Mouse (Mus musculus) midbrain, postnatal 0 days (tissue): ENCODE measurements around the gene Ehmt2. TPM values are rescaled to one million over a fixed set of nuclear protein-coding genes. Genes with fewer than 3 reads are reported as not detected.

ENCODE experiments used
- ATAC-seq: fragments of 200-750 bp; cut with Nextera tagmentation; 2 replicates; pipeline ENCODE4 v1.8.0; 2017; ENCODE audit warnings: moderate number of reproducible peaks, mild to moderate bottlenecking, moderate TSS enrichment, moderate library complexity; ENCODE audit not compliant: low FRiP score
- DNase-seq: peaks from one replicate; pipeline ENCODE4 v3.0.0-alpha.2; 2015; ENCODE audit warnings: low spot score
- H3K27ac ChIP-seq: fragments of 300-500 bp; sonication (generic); 2 replicates; pipeline ENCODE4 v1.5.1; 2014; ENCODE audit warnings: low read depth, mild to moderate bottlenecking, low read length, mixed read lengths
- H3K27me3 ChIP-seq: fragments of 300-500 bp; sonication (generic); 2 replicates; pipeline ENCODE4 v1.6.1; 2014; ENCODE audit warnings: low read length, control low read depth, mixed read lengths; ENCODE audit not compliant: insufficient read depth
- H3K36me3 ChIP-seq: fragments of 300-500 bp; sonication (generic); 2 replicates; pipeline ENCODE4 v1.6.1; 2014; ENCODE audit warnings: low read length, control low read depth, mixed read lengths; ENCODE audit not compliant: insufficient read depth
- H3K4me1 ChIP-seq: fragments of 300-500 bp; sonication (generic); 2 replicates; pipeline ENCODE4 v1.6.1; 2014; ENCODE audit warnings: mild to moderate bottlenecking, control low read depth, antibody characterized with exemption, low read length, mixed read lengths; ENCODE audit not compliant: insufficient read depth
- H3K4me2 ChIP-seq: fragments of 300-500 bp; sonication (generic); 2 replicates; pipeline ENCODE4 v1.6.1; 2014; ENCODE audit warnings: low read depth, mild to moderate bottlenecking, low read length, mixed read lengths; ENCODE audit not compliant: poor library complexity, severe bottlenecking
- H3K4me3 ChIP-seq: fragments of 300-500 bp; sonication (generic); 2 replicates; pipeline ENCODE4 v1.5.1; 2014; ENCODE audit warnings: low read depth, mild to moderate bottlenecking, low read length, moderate library complexity
- H3K9ac ChIP-seq: fragments of 300-500 bp; sonication (generic); replicated peaks from 2 replicates; pipeline ENCODE4 v1.6.1; 2014; ENCODE audit warnings: mild to moderate bottlenecking, low read length, moderate library complexity, mixed read lengths; ENCODE audit not compliant: poor library complexity, severe bottlenecking
- H3K9me3 ChIP-seq: fragments of 300-500 bp; sonication (generic); 2 replicates; pipeline ENCODE4 v1.6.1; 2016; ENCODE audit warnings: low read length, control low read depth
- CTCF ChIP-seq: IDR thresholded peaks from 2 replicates; pipeline ENCODE4 v1.5.1; 2016; ENCODE audit warnings: antibody characterized with exemption, mild to moderate bottlenecking
- WGBS: fragments of 180-500 bp; shearing (Covaris S2); extraction: QIAGEN DNeasy Blood & Tissue Kit; methylation state at CpG from one replicate; pipeline ENCODE4 v1.1.7; 2014; 5-methylcytosine and 5-hydroxymethylcytosine counted together
- polyA plus RNA-seq: library from polyadenylated mRNA; unstranded; fragments of >200 nt; fragmentation: Nextera tagmentation; extraction: Ambion mirVana; gene quantifications from 2 replicates; pipeline ENCODE4 v1.2.1, GENCODE M21; 2015
- total RNA-seq: library from RNA; depleted of rRNA; stranded (reverse); fragments of >200 nt; gene quantifications from 2 replicates; pipeline ENCODE4 v1.2.3, GENCODE M21; 2014

Gene Ehmt2
- total and polyA plus RNA-seq, 2 experiments from 2014 or later: 69.0 to 375 TPM

GRCm38 (mm10) chr17:34951636-34952377 lies 53.5 kb downstream of the Ehmt2 start:
- H3K4me2 ChIP-seq: peak overlapping the region; percentile 77
- peak overlapping the region; percentile 93 for H3K27ac ChIP-seq
- peak overlapping the region; percentile 88 for H3K4me3 ChIP-seq
- 0 out of 2 replicates have a peak, but pooled peaks cover 5% of the 10 kb centered on the region for H3K4me1 ChIP-seq
- no peaks in the 10 kb centered on the region for H3K9me3 ChIP-seq
- DNase-seq: peak; percentile 44
- peak overlapping the region; percentile 97 for H3K9ac ChIP-seq
- WGBS: under 1% methylated on average over 29 of the region's 29 CpGs
- TF ChIP-seq CTCF: no peak
- peaks cover 6% of the 10 kb centered on the region; the same call in 1 of the 2 replicates for H3K27me3 ChIP-seq
- H3K36me3 ChIP-seq: peaks cover 7% of the 10 kb centered on the region; the same call in 1 of the 2 replicates
- ATAC-seq: peak; percentile 3; the same call in 1 of the 2 replicates

- Histone ChIP-seq H3K4me3 (peak overlapping the region; percentile 88), H3K27ac (peak overlapping the region; percentile 93), H3K9me3 (no peaks in the 10 kb centered on the region), H3K4me2 (peak overlapping the region; percentile 77), H3K9ac (peak overlapping the region; percentile 97), H3K36me3 (peaks cover 7% of the 10 kb centered on the region; the same call in 1 of the 2 replicates), H3K27me3 (peaks cover 6% of the 10 kb centered on the region; the same call in 1 of the 2 replicates), H3K4me1 (0 out of 2 replicates have a peak, but pooled peaks cover 5% of the 10 kb centered on the region)
- WGBS: under 1% methylated on average over 23 of the region's 23 CpGs
- peak; percentile 80 for TF ChIP-seq CTCF
- ATAC-seq (peak; percentile 85), DNase-seq (peak; percentile 84)
These were observed 54.2 kb downstream of the Ehmt2 start for GRCm38 (mm10) chr17:34952378-34953040.

GRCm38 (mm10) chr17:34953258-34953657 lies 55.0 kb downstream of the Ehmt2 start:
- ATAC-seq (no peak), DNase-seq (no peak)
- H3K27ac ChIP-seq: no peak overlapping the region
- H3K27me3 ChIP-seq: peaks cover 6% of the 10 kb centered on the region; the same call in 1 of the 2 replicates
- no peak overlapping the region for H3K9ac ChIP-seq
- H3K9me3 ChIP-seq: no peaks in the 10 kb centered on the region
- 86% methylated on average over 3 of the region's 3 CpGs for WGBS
- no peak for TF ChIP-seq CTCF
- H3K4me3 ChIP-seq: no peak overlapping the region
- H3K4me2 ChIP-seq: no peak overlapping the region
- peaks cover 7% of the 10 kb centered on the region; the same call in 1 of the 2 replicates for H3K36me3 ChIP-seq
- H3K4me1 ChIP-seq: 0 out of 2 replicates have a peak, but pooled peaks cover 5% of the 10 kb centered on the region

GRCm38 (mm10) chr17:34953904-34954303 lies 55.6 kb downstream of the Ehmt2 start:
- H3K27ac ChIP-seq: no peak overlapping the region
- TF ChIP-seq CTCF: no peak
- no peak overlapping the region for H3K9ac ChIP-seq
- no peak for ATAC-seq
- H3K4me2 ChIP-seq: no peak overlapping the region
- H3K36me3 ChIP-seq: peaks cover 7% of the 10 kb centered on the region; the same call in 1 of the 2 replicates
- no peak overlapping the region for H3K4me3 ChIP-seq
- 0 out of 2 replicates have a peak, but pooled peaks cover 5% of the 10 kb centered on the region for H3K4me1 ChIP-seq
- no peak for DNase-seq
- no peaks in the 10 kb centered on the region for H3K9me3 ChIP-seq
- 93% methylated on average over 4 of the region's 4 CpGs for WGBS
- H3K27me3 ChIP-seq: peaks cover 6% of the 10 kb centered on the region; the same call in 1 of the 2 replicates

GRCm38 (mm10) chr17:34954831-34955230 lies 56.6 kb downstream of the Ehmt2 start:
- no peak for TF ChIP-seq CTCF
- H3K9ac ChIP-seq: no peak overlapping the region

More at GRCm38 (mm10) chr17:34954831-34955230, 56.6 kb downstream of the Ehmt2 start:
- 74% methylated on average over 4 of the region's 4 CpGs for WGBS
- H3K4me3 ChIP-seq: no peak overlapping the region
- ATAC-seq: no peak
- no peak for DNase-seq
- H3K4me1 ChIP-seq: 0 out of 2 replicates have a peak, but pooled peaks cover 5% of the 10 kb centered on the region
- H3K4me2 ChIP-seq: no peak overlapping the region
- H3K36me3 ChIP-seq: peaks cover 7% of the 10 kb centered on the region; the same call in 1 of the 2 replicates
- H3K9me3 ChIP-seq: no peaks in the 10 kb centered on the region
- H3K27me3 ChIP-seq: peaks cover 6% of the 10 kb centered on the region; the same call in 1 of the 2 replicates
- H3K27ac ChIP-seq: no peak overlapping the region
